Mouse (Mus musculus) bone marrow, adult 2 months (tissue): Measurements from ENCODE around the gene Pus10.

Experiments
- CTCF ChIP-seq: fragments of 200-500 bp; IDR thresholded peaks from 2 replicates; pipeline ENCODE4 v1.5.1; 2011; ENCODE audit warnings: low read length, control low read depth; ENCODE audit not compliant: control insufficient read depth, insufficient read depth
- POLR2A ChIP-seq: fragments of 200-500 bp; IDR thresholded peaks from 2 replicates; pipeline ENCODE4 v1.6.1; 2011; ENCODE audit warnings: low read depth, mild to moderate bottlenecking, control low read depth, low read length, borderline replicate concordance; ENCODE audit not compliant: control insufficient read depth

GRCm38 (mm10) chr11:23657791-23658190, 7.7 kb upstream of the Pus10 start:
- no peak for TF ChIP-seq CTCF
- TF ChIP-seq POLR2A: no peak
